Mouse (Mus musculus): ENCODE measurements around the gene Ercc1.

Ercc1 gene

DNA sequence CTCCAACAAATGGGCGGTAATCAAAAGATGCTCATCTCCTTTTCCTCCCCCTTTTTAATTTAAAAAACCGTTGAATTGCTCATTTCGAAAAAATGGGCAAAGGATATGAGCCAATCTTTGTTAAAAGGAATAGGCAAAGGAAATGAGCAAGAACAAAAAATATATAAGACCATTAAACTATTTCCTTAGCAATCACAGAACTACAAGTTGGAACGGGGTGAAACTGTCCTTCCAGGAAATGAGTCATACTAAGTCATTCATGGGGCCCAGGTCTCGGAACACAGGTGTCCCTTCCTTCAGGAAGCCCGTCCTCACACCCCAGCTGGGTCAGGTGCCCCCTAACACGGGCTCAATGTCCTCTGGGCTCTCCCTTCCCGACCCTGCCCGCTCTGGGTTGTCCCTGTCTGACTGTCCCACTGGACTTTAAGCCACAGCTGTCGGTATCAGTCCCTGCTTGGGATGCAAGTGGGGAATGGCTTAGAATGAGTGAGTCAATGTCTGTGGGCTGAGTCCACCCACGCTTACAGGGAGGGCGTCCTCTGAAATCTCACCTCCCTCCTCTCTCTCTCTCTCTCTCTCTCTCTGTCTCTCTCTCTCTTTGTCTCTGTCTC is at the start of gene Ercc1:
Gene Ercc1, plus strand, starts transcription at position 542 of the 611 bp plus-strand sequence.
- DNase-seq (ENCODE audit: low read depth, low spot score): no peak

DNA sequence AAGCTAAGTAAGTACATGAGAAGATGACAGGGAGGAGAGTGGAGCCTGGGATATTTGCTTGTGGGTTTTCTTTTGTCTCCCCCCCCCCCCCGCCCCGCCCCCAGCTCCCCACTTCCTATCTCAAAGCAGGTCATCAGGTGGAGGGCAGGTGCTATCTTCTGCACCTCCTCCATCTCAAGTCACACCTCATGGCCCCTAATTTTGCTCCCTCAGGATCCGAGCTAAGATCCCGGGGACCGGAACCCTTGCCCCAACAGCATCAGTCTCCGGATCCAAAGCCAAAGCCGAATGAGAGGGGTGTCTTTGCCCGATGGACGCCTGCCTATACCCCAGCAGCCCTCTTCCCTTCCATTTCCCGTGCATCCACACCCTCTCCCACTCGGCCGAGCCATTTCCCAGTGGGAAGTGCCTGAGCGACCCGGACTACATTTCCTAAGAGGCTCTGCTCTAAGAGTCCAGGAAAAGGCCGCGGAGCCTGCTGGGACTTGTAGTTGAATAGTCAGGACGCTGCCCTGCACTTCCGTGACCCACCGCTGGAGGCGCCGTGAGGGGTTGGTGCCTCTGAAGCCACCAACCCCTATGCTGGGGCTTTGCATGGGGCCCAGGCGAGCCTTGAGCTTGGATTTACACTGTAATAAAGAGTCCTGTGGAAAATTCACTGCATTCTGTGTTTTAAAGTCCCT is 48.9 kb upstream of the Ercc1 start:
- DNase-seq (ENCODE audit: low read depth, low spot score): peak; percentile 96

DNA sequence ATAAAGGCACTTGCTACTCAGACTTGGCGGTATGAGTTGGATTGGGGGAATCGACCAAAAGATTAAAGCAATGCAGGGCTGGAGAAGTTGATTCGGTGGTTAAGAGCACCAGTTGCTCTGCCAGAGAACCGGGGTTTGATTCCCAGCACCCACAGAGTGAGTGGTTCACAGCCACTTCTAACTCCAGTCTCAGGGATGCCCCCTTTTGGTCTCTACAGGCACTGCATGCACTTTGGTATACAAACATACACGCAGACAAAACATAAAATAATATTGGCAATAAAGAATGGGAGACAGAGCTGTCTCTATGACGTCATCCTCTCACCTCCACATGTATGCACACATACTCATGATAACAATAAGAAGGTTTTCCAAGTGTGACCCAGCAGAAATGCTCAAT is 47.5 kb upstream of the Ercc1 start:
- DNase-seq (ENCODE audit: low read depth, low spot score): peak; percentile 66

DNA sequence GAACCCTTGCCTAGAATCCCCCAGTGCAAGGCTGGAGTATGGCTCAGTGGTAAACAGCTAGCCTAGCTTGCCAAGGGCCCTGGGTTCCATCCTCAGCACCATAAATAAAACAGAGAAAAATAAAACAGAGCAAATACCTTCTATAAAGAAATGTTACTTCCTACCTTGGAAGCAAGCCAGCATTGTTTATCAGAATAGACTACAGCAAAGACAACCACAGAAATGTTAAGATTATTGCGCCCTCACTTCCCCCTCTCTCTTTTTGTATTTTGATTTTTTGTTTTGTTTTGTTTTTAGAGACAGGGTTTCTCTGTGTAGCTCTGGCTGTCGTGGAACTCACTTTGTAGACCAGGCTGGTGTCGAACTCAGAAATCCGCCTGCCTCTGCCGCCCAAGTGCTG is 46.8 kb upstream of the Ercc1 start:
- no peak for DNase-seq (ENCODE audit: low read depth, low spot score)

DNA sequence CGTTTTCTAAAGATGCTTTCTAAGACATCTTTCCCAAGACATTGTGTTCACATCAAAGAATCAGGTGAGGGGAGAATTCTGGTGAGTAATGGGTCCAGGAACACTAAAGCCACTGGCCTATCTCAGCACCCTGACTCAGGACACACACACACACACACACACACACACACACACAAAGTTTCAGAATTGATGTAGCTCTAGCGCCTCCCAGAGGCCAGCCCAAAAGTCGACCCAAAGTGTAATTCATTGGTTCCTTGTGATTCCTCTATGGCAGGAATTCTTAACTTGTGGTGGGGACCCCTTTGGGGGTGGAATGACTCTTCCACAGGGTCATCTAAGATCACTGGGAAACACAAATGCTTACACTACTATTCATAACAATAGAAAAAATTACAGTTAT is 45.4 kb upstream of the Ercc1 start:
- no peak for DNase-seq (ENCODE audit: low read depth, low spot score)

DNA sequence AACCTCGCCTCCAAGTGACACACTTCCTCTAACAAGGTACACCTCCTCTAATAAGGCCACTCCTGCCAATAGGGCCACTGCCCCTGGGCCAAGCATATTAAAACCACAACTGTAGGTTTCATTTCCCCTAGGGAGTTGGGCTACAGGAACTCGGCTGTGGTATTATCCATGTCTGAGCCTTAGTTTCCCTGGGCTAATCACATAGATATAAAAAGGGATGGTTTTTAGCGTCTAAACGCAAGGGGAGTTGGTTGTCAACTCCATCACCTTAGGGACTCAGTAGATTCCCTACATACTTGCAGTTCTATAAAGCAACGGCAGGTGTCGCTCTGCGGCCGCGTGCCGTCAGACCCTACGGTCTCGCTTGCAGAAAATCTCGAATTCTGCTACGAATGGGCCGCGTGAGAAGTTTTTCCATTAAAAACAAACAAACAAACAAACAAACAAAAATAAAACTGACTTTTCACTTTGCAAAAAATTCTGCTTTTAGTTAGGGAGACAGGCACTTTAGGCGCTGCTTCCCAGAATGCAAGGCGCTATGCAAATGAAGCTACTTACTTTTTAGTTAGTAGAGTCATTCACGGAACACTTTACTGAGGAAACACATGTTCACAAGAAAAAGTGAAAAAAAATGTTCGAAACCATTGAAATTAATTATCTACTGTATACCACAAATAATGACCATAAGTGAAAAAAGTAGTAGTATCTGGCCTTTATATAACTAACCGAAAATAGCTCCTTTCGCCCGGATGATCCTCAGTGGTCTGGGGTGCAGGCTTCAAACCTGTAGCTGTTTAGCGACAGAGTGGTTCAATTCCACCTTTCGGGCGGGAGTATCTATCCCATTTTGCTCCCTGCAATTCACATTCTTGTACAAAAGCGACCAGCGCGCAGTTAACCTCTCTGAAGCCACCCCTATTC is 43.8 kb upstream of the Ercc1 start:
- DNase-seq (ENCODE audit: low read depth, low spot score): peak; percentile 87

DNA sequence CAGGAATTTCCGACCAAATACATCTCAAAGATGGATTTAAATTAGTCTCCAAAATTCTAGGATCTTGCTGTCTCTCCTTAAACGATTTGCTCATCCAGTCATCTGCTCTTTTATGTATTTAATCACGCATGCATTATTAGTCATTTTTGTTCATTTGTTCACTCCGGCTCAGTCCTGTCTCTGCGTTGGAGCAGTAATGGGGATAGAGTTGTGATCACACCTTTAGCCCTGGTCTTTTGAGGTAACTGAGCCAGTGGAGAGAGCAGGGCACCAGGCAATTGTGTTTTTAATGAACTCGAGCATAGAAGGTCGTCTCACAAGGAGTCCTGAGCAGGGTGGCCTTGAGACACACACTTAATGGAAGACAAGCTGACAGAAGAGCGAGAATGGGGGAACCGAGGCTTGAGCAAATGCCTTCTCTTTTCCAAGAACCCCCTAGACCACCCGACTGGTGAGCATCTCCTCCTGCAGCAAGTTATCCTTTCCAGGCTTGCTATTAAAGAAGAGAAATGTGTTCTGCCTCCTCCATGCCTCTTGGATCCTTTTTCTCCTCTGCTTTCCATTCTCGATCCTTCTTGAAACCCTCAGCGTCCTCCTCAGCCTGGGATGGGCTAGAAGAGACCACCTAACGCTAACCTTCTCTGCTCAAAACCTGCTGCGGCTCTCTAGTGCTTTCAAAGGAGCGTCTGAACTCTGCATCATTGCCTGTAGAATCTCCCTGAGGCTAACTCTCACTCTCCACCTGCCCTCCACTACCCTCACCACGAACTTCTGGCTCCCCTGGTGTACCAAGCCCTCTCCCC is 42.9 kb upstream of the Ercc1 start:
- DNase-seq (ENCODE audit: low read depth, low spot score): no peak

DNA sequence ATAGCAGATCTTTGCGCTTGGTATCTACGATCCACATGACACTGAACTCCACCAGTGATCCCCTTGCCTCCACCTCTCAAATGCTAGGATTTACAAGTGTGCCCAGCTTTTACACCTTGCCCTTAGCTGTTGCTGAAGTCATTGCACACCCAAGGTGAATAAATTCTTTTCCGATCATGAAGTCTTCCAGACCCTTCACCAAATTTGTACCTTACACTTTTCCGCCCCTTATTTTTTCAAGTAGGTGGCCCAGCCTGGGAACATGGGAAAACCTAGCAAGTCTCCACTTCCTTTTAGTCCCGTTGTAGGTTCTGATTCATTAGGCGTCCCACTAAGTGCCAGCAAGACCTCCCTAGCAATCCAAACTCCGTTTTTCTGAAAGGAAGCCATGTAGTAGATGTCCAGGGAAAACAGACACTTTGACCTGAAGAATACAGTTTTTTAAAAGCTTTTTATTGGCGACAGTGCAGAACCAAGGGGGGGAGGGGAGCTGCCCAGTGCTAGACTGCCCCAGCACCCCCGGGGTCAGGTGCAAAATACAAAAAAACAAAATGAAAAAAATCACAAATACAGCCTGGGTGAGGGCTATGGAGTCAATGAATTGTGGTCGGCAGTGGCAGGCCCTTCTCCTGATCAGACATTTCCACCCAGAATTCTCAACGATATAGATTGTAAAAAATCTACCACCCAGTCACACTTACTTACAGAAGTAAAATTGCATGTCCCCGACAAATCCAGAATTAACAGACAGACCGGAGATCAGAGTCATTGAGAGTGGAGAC is 42.1 kb upstream of the Ercc1 start:
- no peak for DNase-seq (ENCODE audit: low read depth, low spot score)

DNA sequence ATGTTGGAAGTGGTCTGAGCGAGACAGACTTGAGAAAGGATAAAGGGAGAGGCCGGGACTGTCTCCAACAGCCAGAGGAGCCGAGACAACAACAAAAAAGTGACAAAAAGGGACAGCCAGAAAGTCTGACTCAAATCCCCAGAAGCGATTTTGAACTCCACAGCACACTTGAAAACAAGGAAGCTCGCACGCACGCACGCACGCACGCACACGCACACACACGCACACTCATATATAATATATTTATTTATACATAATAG is 41.6 kb upstream of the Ercc1 start:
- no peak for DNase-seq (ENCODE audit: low read depth, low spot score)

DNA sequence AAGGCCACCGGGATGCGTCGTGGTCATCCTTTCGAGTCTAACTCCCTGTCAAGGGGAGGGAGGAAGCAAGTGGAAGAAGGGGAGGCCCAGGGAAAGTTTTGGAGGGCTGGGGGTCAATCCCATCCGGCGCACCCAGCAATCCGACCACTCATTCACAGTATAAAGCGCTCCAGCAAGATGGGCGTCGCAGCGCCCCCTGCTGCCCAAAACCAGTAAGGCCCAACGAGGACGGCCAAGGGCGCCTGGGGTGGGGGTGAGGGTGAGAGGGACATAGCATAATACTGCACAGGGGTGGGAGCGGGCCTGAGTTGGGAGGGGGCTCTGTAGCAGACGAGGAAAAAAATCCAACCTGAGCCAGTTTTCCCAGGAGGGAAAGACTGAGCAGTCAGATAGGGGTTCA is 40.8 kb upstream of the Ercc1 start:
- DNase-seq (ENCODE audit: low read depth, low spot score): peak; percentile 78

DNA sequence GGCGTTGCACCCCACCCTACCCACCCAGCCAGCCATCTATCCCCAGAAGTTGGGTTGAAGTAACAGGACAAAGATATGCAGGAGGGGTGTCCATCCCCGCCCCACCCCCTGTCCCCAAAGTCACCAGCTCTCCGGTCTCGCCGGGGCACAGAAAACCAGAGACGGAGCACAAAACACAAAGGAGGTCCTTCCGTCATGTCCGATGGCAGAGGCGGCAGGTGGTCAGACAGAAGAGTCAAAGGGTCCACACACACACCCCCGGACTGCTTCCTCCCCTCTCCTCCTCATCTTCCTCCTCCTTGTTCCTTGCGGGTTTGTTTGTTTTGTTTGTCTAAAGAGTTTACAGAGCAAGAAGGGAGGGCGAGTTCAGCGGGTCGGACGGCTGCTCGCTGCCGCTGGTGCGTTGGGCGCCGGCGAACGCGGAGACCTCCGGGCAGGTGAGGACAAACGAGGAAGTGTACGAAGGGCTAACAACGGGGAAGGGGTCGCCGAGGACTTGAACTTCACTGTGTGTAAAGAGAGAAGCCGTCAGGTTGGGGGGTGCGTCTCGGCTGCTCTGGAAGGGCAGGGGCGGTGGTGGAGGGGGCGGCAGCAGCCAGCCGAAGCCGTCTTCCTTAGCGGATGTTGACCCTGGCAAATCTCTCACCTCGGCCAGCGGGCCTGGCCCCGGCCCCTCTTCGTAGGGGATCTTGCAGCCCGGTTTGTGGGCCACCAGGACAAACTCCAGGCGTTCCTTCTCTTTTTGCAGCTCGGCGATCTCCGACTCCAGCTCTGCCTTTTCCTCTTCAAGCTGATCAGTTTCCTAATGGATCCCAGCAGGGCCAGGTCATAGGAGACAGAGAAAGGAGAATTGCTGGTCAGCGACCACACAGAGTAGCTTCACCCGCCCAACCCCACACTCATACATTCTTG is 39.8 kb upstream of the Ercc1 start:
- DNase-seq (ENCODE audit: low read depth, low spot score): no peak

DNA sequence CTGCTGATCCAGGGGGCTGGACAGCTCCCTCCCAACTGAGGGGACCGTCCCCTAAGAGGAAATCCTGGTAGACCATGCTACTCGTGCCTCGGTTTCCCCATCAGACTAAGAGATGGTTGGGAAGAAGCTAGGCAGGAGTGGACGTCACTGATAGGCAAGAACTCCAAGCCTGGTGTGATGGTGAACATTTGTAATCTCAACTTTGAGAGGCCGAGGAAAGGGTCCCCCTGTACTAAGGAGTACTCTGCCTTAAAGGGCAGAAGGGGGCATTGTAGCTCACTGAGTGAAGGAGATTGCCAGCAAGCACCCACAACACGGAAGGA is 39.2 kb upstream of the Ercc1 start:
- no peak for DNase-seq (ENCODE audit: low read depth, low spot score)

DNA sequence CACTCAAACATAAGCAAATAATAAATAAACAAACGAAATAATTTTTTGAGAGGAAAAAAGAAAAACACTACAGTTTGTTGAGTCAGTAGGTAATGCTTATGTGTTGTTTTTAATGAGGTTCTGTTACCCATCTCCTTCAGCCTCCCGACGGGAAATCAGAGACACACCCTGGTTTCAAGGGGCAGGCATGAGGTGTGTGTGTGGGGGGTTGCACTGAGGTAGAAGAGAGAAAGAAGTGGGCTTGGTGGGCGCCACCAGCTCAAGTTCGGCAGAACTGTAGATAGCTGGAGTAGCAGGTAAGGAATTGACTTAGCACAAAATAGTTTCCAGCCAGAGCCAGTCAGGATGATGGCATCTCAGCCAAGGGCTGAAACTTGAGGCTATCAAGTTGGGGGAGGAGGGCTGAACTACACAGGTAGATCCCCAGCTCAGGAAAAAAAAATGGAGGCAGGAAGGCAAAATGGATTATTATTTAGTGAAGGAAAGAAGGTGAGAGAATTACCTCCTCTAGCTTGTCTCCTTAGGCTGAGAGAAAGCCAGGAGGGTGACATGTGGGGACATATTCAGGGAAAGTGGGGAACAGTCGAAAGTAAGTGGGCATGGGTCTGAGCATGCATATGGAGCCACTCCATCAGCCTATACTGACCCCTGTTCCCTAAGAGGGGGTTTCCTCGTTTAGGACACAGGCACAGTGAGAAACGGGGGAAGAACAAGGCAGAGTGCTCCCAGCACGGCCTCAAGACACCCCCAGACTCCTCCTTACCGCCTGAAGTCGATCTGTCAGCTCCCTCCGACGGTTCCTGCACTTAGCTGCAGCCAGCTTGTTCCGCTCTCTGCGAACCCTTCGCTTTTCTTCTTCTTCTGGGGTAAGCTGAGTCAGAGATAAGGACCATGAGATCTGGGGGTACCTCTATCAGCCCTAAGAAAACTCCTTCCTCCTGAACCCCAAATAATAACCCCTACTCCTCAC is 38.5 kb upstream of the Ercc1 start:
- no peak for DNase-seq (ENCODE audit: low read depth, low spot score)

DNA sequence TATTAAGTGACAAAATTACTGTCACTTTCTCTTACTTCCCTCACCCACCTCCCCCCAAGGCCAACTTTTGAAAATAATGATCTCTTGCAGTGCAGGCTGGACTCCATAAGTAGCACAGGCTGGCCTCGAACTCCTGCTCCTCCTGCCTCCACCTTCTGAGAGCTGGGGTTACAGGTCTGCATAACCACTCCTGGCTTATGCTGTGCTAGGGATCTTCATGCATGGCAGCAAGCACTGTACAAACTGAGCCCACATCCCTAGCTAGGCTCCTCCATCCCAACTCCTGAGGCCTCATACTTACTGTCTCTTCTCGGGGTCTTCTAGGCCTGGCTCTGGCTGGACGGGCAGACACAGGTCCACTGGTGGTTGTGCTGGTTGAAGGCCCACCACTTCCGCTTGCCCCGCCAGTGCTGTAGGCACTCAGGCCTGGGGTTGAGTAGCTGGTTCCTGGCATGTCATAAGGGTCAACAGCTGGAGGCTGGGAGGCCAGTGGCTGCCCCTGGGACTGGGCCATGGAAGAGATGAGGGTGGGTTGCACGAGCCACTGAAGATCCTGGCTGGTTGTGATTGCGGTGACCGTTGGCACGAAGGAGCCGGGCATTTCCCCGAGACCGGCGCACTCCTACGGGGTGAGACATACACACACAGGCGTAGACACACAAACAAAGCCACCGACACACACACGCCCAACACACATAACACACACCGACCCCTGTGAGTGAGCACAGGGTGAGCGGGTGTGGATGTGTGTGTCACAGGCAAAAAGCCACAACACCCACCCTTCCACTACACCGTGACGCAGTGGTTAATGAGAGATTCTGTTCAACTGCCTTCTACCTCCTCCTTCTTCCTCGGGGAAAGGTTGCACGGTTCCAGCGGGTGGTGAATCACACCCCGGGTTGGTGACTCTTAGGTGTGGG is 37.5 kb upstream of the Ercc1 start:
- DNase-seq (ENCODE audit: low read depth, low spot score): no peak

DNA sequence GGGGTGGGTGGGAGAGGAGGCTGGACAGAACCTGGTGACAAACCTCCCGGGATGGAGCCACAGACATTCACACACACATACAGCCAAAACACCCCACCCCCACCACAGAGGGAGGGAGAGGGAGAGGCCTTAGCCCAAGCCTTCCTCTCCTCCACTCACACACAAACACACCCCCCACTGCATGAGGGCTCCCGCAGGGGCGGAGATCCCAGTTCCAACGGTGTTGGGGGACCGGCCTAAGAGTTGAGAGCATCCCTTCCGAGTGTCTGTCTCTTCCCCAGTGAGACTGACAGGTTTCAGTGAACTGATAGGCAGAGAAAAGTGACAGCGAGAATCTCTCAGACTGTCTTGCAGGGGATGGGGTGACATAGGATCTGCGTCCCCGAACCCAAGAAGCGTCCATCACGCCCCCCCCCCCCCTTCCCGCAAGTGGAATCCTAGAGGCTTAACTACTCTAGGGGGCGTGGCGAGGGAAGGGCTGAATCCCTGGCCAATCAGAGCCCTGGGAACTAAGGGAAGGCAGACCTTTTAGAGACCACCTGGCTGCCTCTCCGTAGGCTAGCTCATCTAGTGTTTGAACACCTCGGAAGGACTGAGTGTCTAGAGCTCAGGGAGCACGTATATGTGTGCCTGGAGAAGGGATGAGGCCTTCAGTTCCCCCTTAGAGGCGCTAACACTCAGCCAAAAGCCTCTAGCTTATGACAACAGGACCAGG is 36.7 kb upstream of the Ercc1 start:
- DNase-seq (ENCODE audit: low read depth, low spot score): peak; percentile 89

DNA sequence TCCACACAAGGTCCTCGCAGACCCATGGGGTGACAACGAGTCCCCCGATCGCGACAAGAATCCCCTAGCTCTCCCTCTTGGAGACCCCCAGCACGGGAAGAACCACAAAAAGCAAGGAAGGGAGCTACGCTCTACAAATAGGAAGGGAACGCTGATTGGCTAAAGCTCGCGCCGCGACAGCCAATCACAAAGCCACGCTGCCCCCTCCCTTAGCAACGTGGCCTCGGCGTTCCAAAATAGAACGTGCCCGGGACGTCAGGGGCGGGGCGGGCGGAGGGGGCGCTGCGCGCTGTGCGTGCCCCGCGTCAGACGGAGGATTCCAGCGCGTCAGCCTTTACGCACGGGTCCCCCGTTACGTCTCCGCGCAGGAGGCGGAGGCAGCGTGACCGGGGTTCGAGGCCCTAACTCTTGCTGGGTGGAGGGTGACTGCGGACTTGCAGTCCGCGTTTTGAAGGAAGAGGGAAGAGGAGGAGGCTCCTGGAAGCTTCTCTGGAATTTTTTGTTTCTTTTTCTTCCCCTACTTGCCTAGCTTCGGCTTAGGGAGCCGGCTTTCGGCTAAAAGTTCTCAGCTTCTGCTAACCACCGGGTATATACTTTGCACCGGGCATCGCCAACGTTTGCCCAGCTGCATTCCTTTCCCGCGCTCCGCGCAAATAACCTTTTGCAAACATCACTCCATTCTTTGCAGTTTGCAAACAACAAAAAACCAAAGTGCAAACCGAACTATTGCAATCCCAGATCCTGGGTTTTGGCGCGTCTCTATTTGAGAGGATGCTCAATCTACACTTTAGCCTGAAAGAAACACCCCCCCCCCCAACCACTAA is 35.9 kb upstream of the Ercc1 start:
- peak; percentile 94 for DNase-seq (ENCODE audit: low read depth, low spot score)
